ENCODE assay signal across 10 mouse cellular contexts in the genomic region with DNA sequence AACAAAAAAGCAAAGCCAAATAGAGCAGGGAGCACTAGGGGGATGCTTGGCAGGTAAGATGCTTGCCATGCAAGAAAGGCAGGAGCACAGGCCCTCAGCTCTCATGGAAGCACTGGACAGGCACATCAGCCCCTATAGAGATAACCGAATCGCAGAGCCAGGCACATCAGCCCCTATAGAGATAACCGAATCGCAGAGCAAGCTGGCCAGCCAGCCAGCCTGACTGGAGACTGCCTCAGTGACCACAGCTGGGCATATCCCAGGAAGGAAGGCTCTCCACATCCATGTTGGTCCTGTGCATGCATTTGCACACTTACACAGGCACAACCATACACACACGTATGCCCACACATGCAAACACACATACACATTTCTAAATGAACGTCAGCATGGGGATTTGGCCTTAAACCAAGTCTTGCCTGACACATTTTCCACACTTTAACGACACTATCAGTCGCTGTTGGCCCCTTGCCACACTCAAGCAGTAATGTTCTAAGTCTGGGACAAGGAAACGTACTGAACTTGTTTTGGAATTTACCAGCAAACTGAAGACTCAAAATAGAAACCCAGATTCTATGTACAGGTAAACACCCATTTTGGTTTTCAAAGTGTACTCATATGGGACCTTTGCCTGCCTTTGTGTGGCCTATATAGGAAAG. TPM values are rescaled to one million over a fixed set of nuclear protein-coding genes. Genes with fewer than 3 reads are reported as not detected.
A peak's percentile ranks its signal among the peaks of the same experiment; 100 is the strongest.
DNase-seq lines count a peak whose midpoint lies in the region; ATAC-seq and TF ChIP-seq lines count a peak whose summit lies in the region.
"Had no signal": no experiment of that assay in that cellular context is flagged by ENCODE, and none has a peak within 500 bp of the region (broad histone marks: within the 10 kb centered on the region; RNA-seq: fewer than 3 reads in every experiment).

No protein-coding gene starts in this region.

- WGBS in heart, adult 2 months: 12% methylated on average over 9 of the region's 9 CpGs

- intact Hi-C loops in heart, postnatal 25 days (cut with DNase I): no loop called here
- intact Hi-C loops in heart, adult 2 months (cut with DNase I): no loop called here
- intact Hi-C loops in heart, postnatal 36 days (cut with DNase I): no loop called here

- no peak overlapping the region for H3K9ac ChIP-seq in heart, adult 2 months (ENCODE audit: low read depth, low read length)
- H3K9ac ChIP-seq: hindbrain, embryonic 15.5 days had no signal

- no peak for TF ChIP-seq CTCF in heart, adult 2 months (IDR thresholded peaks at IDR 0.05)

- peak; percentile 35 to 57 for DNase-seq in heart, adult 18-20 months
- no peak for DNase-seq in heart, postnatal 25 days (ENCODE audit: low spot score)
- DNase-seq in heart, adult 2 months: peak; percentile 11 to 21
- peak; percentile 30 to 35 for DNase-seq in heart, postnatal 36 days
- DNase-seq in lung, postnatal 14 days: peak; percentile 42
- no peak for DNase-seq in spleen, postnatal 36 days (ENCODE audit: low spot score in 2 of 2)
- no peak for DNase-seq in left cerebral cortex, adult 9 months (ENCODE audit: low spot score in 2 of 2)

- H3K27me3 ChIP-seq in heart, adult 2 months (ENCODE audit: control insufficient read depth, insufficient read depth, low read length): no peaks in the 10 kb centered on the region
- H3K27me3 ChIP-seq: CH12.LX; hindbrain, embryonic 15.5 days had no signal

- TF ChIP-seq EP300 in heart, adult 2 months (IDR thresholded peaks at IDR 0.05; ENCODE audit: insufficient read depth, low read depth, low read length): no peak

- no peak for TF ChIP-seq POLR2A in heart, adult 2 months (IDR thresholded peaks at IDR 0.05; ENCODE audit: insufficient read depth, low read depth, low read length)

- no peak overlapping the region for H3K4me3 ChIP-seq in heart, adult 2 months
- H3K4me3 ChIP-seq: hindbrain, embryonic 15.5 days had no signal

- no peaks in the 10 kb centered on the region for H3K79me2 ChIP-seq in heart, adult 2 months (replicated peaks; ENCODE audit: control insufficient read depth, insufficient read depth, low read length)

- peaks cover 1% of the 10 kb centered on the region for H3K4me1 ChIP-seq in heart, adult 2 months (ENCODE audit: control insufficient read depth, insufficient read depth, low read length)
- H3K4me1 ChIP-seq: hindbrain, embryonic 15.5 days had no signal

- ATAC-seq in activated CD4-positive, CD25-positive, alpha-beta regulatory T cell, adult 4 months: no peak

- H3K36me3 ChIP-seq in heart, adult 2 months (ENCODE audit: control insufficient read depth, insufficient read depth, low read length): no peaks in the 10 kb centered on the region
- H3K36me3 ChIP-seq: hindbrain, embryonic 15.5 days had no signal

- no peak overlapping the region for H3K27ac ChIP-seq in heart, adult 2 months
- H3K27ac ChIP-seq: hindbrain, embryonic 15.5 days had no signal

RNA-seq across cellular contexts. Expression of gene Elf5, which starts 31.9 kb away (rescaled TPM):
- not detected for total RNA-seq in heart, adult 18-20 months (2021)
- not detected for total RNA-seq in heart, postnatal 25 days (2021)
- not detected for total RNA-seq in heart, adult 2 months (2021)
- 0.33 TPM in 1 of 2 replicates, not detected in the other for polyA plus RNA-seq in heart, adult 2 months (2012; rRNA removed)
- total RNA-seq in heart, postnatal 36 days (2021): not detected
- polyA plus RNA-seq in activated CD4-positive, CD25-positive, alpha-beta regulatory T cell, adult 4 months (2017; shearing (Covaris generic)): not detected
- total RNA-seq: CH12.LX had no signal
- polyA plus RNA-seq: hindbrain, embryonic 15.5 days had no signal

Comparison
In these comparisons a context has a peak if more than half of its experiments do, and no peak if none do; other contexts are left out.
1. DNase-seq: peak in heart, adult 18-20 months (2 of 2), heart, adult 2 months (2 of 2), heart, postnatal 36 days (2 of 2) and lung, postnatal 14 days (single experiment); none in heart, postnatal 25 days (single experiment), spleen, postnatal 36 days (0 of 2) and left cerebral cortex, adult 9 months (0 of 2).